Mouse (Mus musculus) forebrain, embryonic 11.5 days (tissue): ENCODE measurements around the gene Ankra2. TPM values are rescaled to one million over a fixed set of nuclear protein-coding genes. Genes with fewer than 3 reads are reported as not detected.

Source experiments
- ATAC-seq: fragments of 200-750 bp; cut with Nextera tagmentation; replicated peaks from 2 replicates; pipeline ENCODE4 v1.8.0; 2017; ENCODE audit warnings: moderate TSS enrichment; ENCODE audit not compliant: low FRiP score
- DNase-seq: peaks from one replicate; pipeline ENCODE4 v3.0.0-alpha.2; 2017; ENCODE audit warnings: low spot score
- H3K27ac ChIP-seq: fragments of 300-500 bp; sonication (generic); 2 replicates; pipeline ENCODE4 v1.5.1; 2014; ENCODE audit warnings: low read depth, low read length
- H3K27me3 ChIP-seq: fragments of 300-500 bp; sonication (generic); 2 replicates; pipeline ENCODE4 v1.6.1; 2014; ENCODE audit warnings: mild to moderate bottlenecking, low read length, mixed read lengths; ENCODE audit not compliant: control insufficient read depth, insufficient read depth
- H3K36me3 ChIP-seq: fragments of 300-500 bp; sonication (generic); 2 replicates; pipeline ENCODE4 v1.6.1; 2014; ENCODE audit warnings: mild to moderate bottlenecking, low read length, moderate library complexity, mixed read lengths; ENCODE audit not compliant: control insufficient read depth, insufficient read depth
- H3K4me1 ChIP-seq: fragments of 300-500 bp; sonication (generic); replicated peaks from 2 replicates; pipeline ENCODE4 v1.6.1; 2014; ENCODE audit warnings: low read length, mixed read lengths; ENCODE audit not compliant: control insufficient read depth, insufficient read depth
- H3K4me2 ChIP-seq: fragments of 300-500 bp; sonication (generic); 2 replicates; pipeline ENCODE4 v1.6.1; 2014; ENCODE audit warnings: low read depth, mild to moderate bottlenecking, low read length, moderate library complexity, mixed read lengths; ENCODE audit not compliant: severe bottlenecking
- H3K4me3 ChIP-seq: fragments of 300-500 bp; sonication (generic); 2 replicates; pipeline ENCODE4 v1.5.1; 2014; ENCODE audit warnings: low read depth, low read length
- H3K9ac ChIP-seq: fragments of 300-500 bp; sonication (generic); 2 replicates; pipeline ENCODE4 v1.6.1; 2014; ENCODE audit warnings: low read length
- H3K9me3 ChIP-seq: fragments of 300-500 bp; sonication (generic); 2 replicates; pipeline ENCODE4 v1.6.1; 2016; ENCODE audit warnings: low read length, mixed read lengths; ENCODE audit not compliant: control insufficient read depth
- WGBS: fragments of 180-500 bp; shearing (Covaris S2); extraction: QIAGEN DNeasy Blood & Tissue Kit; methylation state at CpG from one replicate; pipeline ENCODE4 v1.1.7; 2014; 5-methylcytosine and 5-hydroxymethylcytosine counted together
- polyA plus RNA-seq: library from polyadenylated mRNA; unstranded; fragments of >200 nt; fragmentation: Nextera tagmentation; extraction: Ambion mirVana; gene quantifications from 2 replicates; pipeline ENCODE4 v1.2.1, GENCODE M21; 2014

Ankra2 gene
- polyA plus RNA-seq, 1 experiment from 2014 or later, result 33.3 TPM

DNA sequence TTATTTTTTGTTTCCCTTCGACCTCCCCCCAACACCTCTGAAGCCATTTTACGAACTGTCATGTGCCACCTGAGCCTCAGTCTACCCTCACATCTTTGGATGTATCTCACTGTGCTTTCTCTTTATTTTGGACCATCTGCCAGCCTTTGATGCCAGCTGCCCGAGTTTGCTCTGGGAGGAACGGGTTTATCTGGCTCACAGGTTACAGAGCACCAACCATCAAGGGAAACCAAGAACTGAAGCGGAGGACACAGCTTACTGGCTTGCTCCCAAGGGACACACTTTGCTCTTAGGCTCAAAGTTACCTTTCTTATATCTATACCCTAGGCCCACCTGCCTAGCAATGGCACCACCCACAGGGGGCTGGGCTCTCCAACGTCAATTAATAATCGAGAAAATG is 17.5 kb upstream of the Ankra2 start:
- no peaks in the 10 kb centered on the region; the same call in 1 of the 2 replicates for H3K27me3 ChIP-seq
- no peak for ATAC-seq
- H3K4me2 ChIP-seq, result no peak overlapping the region
- H3K9ac ChIP-seq, result no peak overlapping the region
- 84% methylated on average over 7 of the region's 7 CpGs for WGBS
- no peak overlapping the region for H3K4me3 ChIP-seq
- no peak overlapping the region for H3K27ac ChIP-seq
- H3K36me3 ChIP-seq, result peaks cover 4% of the 10 kb centered on the region; the same call in 1 of the 2 replicates
- H3K4me1 ChIP-seq, result no peaks in the 10 kb centered on the region
- no peak for DNase-seq
- no peaks in the 10 kb centered on the region for H3K9me3 ChIP-seq

DNA sequence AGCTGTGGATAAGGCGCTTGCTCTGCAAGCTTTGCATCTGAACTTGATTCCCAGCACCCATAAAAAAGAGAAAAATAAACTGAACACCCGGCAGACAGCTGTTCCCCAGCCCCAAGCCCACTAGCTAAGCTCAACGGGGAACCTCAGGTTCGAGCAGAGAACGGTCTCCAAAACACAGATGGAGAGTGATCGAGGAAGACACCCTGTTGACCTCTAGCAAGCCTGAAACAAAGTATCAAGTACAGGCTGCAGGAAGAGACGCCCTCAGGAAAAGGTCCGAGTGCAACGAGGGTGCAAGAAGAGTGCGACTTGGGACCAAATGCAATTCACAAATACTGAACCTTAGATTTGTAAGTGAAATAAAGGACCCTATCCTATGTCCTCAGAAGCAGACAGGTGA is 13.3 kb upstream of the Ankra2 start:
- no peak for ATAC-seq
- no peak for DNase-seq
- Histone ChIP-seq H3K9me3 (no peaks in the 10 kb centered on the region), H3K4me1 (no peaks in the 10 kb centered on the region), H3K27me3 (no peaks in the 10 kb centered on the region), H3K36me3 (peaks cover 8% of the 10 kb centered on the region; the same call in 1 of the 2 replicates), H3K4me3 (no peak overlapping the region), H3K9ac (no peak overlapping the region), H3K27ac (no peak overlapping the region), H3K4me2 (no peak overlapping the region)
- WGBS, result 92% methylated on average over 10 of the region's 10 CpGs

DNA sequence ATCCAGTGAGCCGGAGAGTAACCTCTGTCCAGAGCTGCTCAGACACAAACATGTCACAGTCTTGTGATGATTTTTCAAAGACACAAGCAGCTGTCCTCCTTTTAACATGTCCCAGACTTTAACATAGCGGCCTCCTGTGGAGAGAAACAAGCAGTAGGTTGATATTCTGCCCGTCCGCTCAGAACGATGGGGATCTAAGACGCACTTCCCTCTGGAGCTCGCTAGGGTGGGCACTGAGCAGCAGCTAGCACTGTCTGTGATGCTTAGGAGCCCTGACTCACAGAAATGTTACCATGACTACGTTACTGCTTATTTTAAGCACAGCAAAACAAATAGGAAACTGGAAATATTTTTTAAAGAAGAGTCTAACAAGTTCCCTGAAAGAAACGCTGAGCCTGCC is 8.0 kb upstream of the Ankra2 start:
- no peak overlapping the region for H3K4me2 ChIP-seq
- ATAC-seq (no peak), DNase-seq (no peak)
- WGBS, result 75% methylated on average over 9 of the region's 9 CpGs
- no peak overlapping the region for H3K9ac ChIP-seq
- no peaks in the 10 kb centered on the region for H3K4me1 ChIP-seq
- no peak overlapping the region for H3K27ac ChIP-seq
- H3K4me3 ChIP-seq, result no peak overlapping the region
- no peaks in the 10 kb centered on the region for H3K27me3 ChIP-seq
- H3K9me3 ChIP-seq, result no peaks in the 10 kb centered on the region
- H3K36me3 ChIP-seq, result peaks cover 13% of the 10 kb centered on the region; the same call in 1 of the 2 replicates

DNA sequence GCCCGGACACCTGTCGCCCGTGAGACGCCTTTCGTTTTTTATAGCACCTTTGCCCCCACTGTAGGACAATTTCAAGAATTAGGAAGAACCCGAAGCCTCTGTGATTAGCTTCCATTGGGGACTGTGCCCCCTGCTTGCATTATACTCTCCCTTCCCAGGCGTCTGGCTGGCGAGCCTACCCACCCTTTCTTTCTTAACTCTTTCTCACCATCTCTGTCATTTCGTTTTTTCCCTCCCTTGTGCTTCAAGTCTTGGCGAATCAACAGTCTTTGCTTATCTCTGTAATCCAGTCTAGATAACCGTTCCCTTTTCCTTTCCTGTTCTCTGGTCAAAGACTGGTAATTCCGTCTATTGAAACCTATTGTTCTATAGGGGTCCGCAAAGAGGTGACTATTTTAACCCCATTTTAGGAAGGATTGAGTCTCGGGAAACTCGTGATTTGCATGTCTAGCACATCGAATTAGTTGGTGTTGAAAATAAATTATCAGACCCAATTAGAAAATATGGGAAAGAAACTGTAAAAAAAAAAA is 649 bp downstream of the Ankra2 start:
- Histone ChIP-seq H3K4me2 (peak overlapping the region; percentile 71), H3K9ac (peak overlapping the region; percentile 77), H3K4me3 (peak overlapping the region; percentile 76), H3K27ac (peak overlapping the region; percentile 90), H3K27me3 (no peaks in the 10 kb centered on the region), H3K36me3 (no peaks in the 10 kb centered on the region), H3K9me3 (no peaks in the 10 kb centered on the region), H3K4me1 (peaks cover 9% of the 10 kb centered on the region; the same call in 1 of the 2 replicates)
- DNase-seq (no peak), ATAC-seq (peak; percentile 37; the same call in 1 of the 2 replicates)
- 2% methylated on average over 16 of the region's 16 CpGs for WGBS

DNA sequence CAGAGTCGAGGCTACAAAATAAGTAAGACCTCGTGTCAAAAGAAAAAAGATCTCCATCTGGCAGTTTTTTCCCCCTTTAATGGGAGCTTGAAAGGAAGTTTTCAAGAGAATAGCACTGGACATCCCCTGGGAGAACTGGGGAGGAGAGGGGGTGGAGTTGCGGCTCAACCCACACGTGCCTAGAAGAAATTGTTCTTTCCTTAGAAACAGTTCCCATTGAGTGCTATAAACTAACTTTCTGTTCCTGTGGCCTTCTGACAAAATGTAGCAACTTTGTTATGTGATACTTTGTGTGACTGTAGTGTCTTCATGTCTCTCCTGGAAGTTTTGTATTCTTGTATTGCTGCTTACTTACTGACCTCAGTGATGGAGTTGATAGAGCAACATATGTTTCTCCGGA is 1.2 kb downstream of the Ankra2 start:
- DNase-seq (no peak), ATAC-seq (no peak)
- Histone ChIP-seq H3K27ac (no peak overlapping the region), H3K4me2 (peak overlapping the region; percentile 71), H3K36me3 (no peaks in the 10 kb centered on the region), H3K4me1 (peaks cover 9% of the 10 kb centered on the region; the same call in 1 of the 2 replicates), H3K4me3 (peak overlapping the region; percentile 76), H3K9ac (peak overlapping the region; percentile 77), H3K27me3 (no peaks in the 10 kb centered on the region), H3K9me3 (no peaks in the 10 kb centered on the region)
- 38% methylated on average over 5 of the region's 5 CpGs for WGBS

DNA sequence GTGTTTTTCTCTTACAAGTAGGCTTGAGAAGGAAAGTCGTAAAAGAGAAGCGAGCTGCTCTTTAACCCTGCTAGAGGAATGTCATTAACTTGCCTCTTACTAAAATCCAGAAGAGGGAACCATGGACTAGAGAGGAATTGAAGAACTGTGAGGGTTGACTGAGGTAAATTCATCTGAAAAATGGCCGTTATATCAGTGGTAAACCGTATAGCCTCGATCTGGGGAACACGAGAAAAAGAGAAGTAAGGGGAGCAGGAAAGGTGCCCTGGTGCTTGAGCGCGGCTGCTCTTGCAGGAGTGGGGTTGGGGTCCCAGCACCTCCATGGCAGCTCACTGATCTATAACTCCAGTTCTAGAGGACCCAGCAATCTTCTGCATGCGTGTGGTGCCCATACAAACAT is 11.1 kb downstream of the Ankra2 start:
- Histone ChIP-seq H3K4me1 (no peaks in the 10 kb centered on the region), H3K4me3 (no peak overlapping the region), H3K36me3 (no peaks in the 10 kb centered on the region; the same call in 1 of the 2 replicates), H3K27me3 (no peaks in the 10 kb centered on the region), H3K9ac (no peak overlapping the region), H3K9me3 (no peaks in the 10 kb centered on the region), H3K27ac (no peak overlapping the region), H3K4me2 (no peak overlapping the region)
- 94% methylated on average over 9 of the region's 9 CpGs for WGBS
- no peak for DNase-seq
- no peak for ATAC-seq

DNA sequence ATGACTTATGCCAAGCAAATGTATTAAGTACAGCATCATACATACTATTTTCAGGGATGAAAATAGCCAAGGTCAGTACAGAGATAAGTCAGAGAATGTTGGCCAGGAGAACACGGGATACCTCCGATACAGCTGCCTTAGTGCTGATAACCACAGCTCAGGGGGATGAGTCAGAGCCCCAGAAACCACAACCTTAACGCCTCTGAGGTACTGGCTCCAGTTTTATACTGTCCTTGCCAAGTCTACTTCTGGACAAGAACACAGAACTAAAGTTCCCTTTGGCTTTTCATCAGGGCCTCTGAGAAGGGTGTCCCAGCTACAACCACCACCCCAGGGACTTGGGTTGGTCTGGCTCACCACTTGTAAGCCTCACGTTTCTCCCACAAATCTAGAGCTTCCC is 12.8 kb downstream of the Ankra2 start:
- ATAC-seq, result no peak
- no peaks in the 10 kb centered on the region; the same call in 1 of the 2 replicates for H3K36me3 ChIP-seq
- H3K4me1 ChIP-seq, result no peaks in the 10 kb centered on the region
- WGBS, result 88% methylated on average over 4 of the region's 4 CpGs
- H3K4me2 ChIP-seq, result no peak overlapping the region
- H3K9ac ChIP-seq, result no peak overlapping the region
- no peak for DNase-seq
- no peaks in the 10 kb centered on the region for H3K9me3 ChIP-seq
- no peak overlapping the region for H3K4me3 ChIP-seq
- H3K27ac ChIP-seq, result no peak overlapping the region
- H3K27me3 ChIP-seq, result no peaks in the 10 kb centered on the region

DNA sequence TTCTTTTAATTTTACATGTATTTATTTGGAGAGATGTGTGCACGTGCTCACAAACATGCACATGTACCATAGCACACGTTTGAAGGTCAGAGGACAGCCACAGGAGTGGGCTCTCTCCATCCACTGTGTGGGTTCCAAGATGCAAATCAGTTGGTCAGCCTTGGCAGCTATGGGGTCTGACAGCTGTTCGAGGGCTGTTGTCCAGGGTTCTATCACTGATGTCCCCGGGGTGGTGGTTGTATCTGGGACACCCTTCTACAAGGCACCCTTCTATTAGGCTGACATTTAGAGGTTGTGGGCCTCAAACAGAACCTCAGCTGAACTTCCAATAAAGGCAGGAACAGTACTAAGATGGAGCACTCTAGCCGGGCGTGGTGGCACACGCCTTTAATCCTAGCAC is 13.4 kb downstream of the Ankra2 start:
- Histone ChIP-seq H3K27me3 (no peaks in the 10 kb centered on the region), H3K27ac (no peak overlapping the region), H3K4me3 (no peak overlapping the region), H3K36me3 (no peaks in the 10 kb centered on the region; the same call in 1 of the 2 replicates), H3K9me3 (no peaks in the 10 kb centered on the region), H3K4me1 (no peaks in the 10 kb centered on the region), H3K9ac (no peak overlapping the region), H3K4me2 (no peak overlapping the region)
- ATAC-seq (no peak), DNase-seq (no peak)
- WGBS, result 90% methylated on average over 7 of the region's 7 CpGs

DNA sequence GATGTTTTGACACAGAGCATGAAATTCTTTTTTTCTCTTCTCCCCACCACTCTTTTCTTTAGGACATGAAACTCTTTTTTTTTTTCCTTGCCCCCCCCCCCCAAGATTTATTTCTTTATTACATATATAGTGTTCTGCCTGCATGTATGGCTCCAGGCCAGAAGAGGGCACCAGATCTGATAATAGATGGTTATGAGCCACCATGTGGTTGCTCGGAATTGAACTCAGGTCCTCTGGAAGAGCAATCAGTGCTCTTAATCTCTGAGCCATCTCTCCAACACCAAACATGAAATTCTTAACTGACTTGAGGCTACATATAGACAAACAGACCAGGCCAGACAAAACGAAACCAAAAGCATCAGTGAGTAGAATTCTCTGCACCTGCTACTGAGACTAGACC is 14.6 kb downstream of the Ankra2 start:
- Histone ChIP-seq H3K27me3 (no peaks in the 10 kb centered on the region), H3K4me1 (no peaks in the 10 kb centered on the region), H3K9ac (no peak overlapping the region), H3K27ac (no peak overlapping the region), H3K9me3 (no peaks in the 10 kb centered on the region), H3K4me2 (no peak overlapping the region), H3K4me3 (no peak overlapping the region), H3K36me3 (no peaks in the 10 kb centered on the region; the same call in 1 of the 2 replicates)
- WGBS, result 89% methylated on average over 2 of the region's 2 CpGs
- ATAC-seq, result no peak
- DNase-seq, result no peak
